Mouse (Mus musculus): ENCODE data around the gene Hpn. TPM values are rescaled to one million over a fixed set of nuclear protein-coding genes. Genes with fewer than 3 reads are reported as not detected.

Gene Hpn
- total RNA-seq, 2 experiments from 2014 or later, result 1.7 to 2.1 TPM

- no peak for ATAC-seq (ENCODE audit: poor library complexity, severe bottlenecking)
These were observed 58.0 kb downstream of the Hpn start, which contains the start of gene Fxyd1 for GRCm38 (mm10) chr7:31057071-31057470. TSS of gene Fxyd1 (minus strand) at chr7:31057199.

GRCm38 (mm10) chr7:31056448-31056847 lies 58.6 kb downstream of the Hpn start:
- ATAC-seq (ENCODE audit: poor library complexity, severe bottlenecking), result no peak

GRCm38 (mm10) chr7:31055883-31056282 lies 59.2 kb downstream of the Hpn start:
- ATAC-seq (ENCODE audit: poor library complexity, severe bottlenecking), result no peak

GRCm38 (mm10) chr7:31055354-31055824 lies 59.7 kb downstream of the Hpn start:
- ATAC-seq (ENCODE audit: poor library complexity, severe bottlenecking), result no peak

GRCm38 (mm10) chr7:31054661-31055320 lies 60.3 kb downstream of the Hpn start:
- ATAC-seq (ENCODE audit: poor library complexity, severe bottlenecking), result no peak

GRCm38 (mm10) chr7:31053882-31054447 lies 61.1 kb downstream of the Hpn start:
- ATAC-seq (ENCODE audit: poor library complexity, severe bottlenecking), result no peak

- peak; percentile 38; the same call in 1 of the 2 replicates for ATAC-seq (ENCODE audit: poor library complexity, severe bottlenecking)
These were observed 62.3 kb downstream of the Hpn start for GRCm38 (mm10) chr7:31052636-31053434.

GRCm38 (mm10) chr7:31052251-31052635 lies 62.8 kb downstream of the Hpn start:
- ATAC-seq (ENCODE audit: poor library complexity, severe bottlenecking), result no peak

- no peak for ATAC-seq (ENCODE audit: poor library complexity, severe bottlenecking)
These were observed 63.6 kb downstream of the Hpn start, which contains the start of gene Fxyd7 for GRCm38 (mm10) chr7:31051321-31052021. TSS of gene Fxyd7 (minus strand) at chr7:31051467.

- ATAC-seq (ENCODE audit: poor library complexity, severe bottlenecking), result no peak
These were observed 64.2 kb downstream of the Hpn start for GRCm38 (mm10) chr7:31050921-31051320.

GRCm38 (mm10) chr7:31050487-31050886 lies 64.6 kb downstream of the Hpn start:
- no peak for ATAC-seq (ENCODE audit: poor library complexity, severe bottlenecking)

GRCm38 (mm10) chr7:31049846-31050281 lies 65.2 kb downstream of the Hpn start:
- ATAC-seq (ENCODE audit: poor library complexity, severe bottlenecking), result no peak

- ATAC-seq (ENCODE audit: poor library complexity, severe bottlenecking), result no peak
These were observed 65.8 kb downstream of the Hpn start for GRCm38 (mm10) chr7:31049135-31049845.

Other genes starting within 250 kb of the Hpn start
- 1.9 and 2.7 TPM in 2 replicates for gene Cd22, start 234.9 kb downstream of the Hpn start, total RNA-seq (2015)
- 10.5 and 10.8 TPM in 2 replicates for gene Cd22, start 234.9 kb downstream of the Hpn start, total RNA-seq (2017)
- 0.87 and 0.89 TPM in 2 replicates for gene Mag, start 200.4 kb downstream of the Hpn start, total RNA-seq (2015)
- 0.95 and 1.1 TPM in 2 replicates for gene Mag, start 200.4 kb downstream of the Hpn start, total RNA-seq (2017)
- not detected in 2 replicates for gene Hamp2, start 190.6 kb downstream of the Hpn start, total RNA-seq (2015)
- not detected in 2 replicates for gene Hamp2, start 190.6 kb downstream of the Hpn start, total RNA-seq (2017)
- 0.60 TPM in 1 of 2 replicates, not detected in the other for gene Hamp, start 171.3 kb downstream of the Hpn start, total RNA-seq (2015)
- gene Hamp, start 171.3 kb downstream of the Hpn start, total RNA-seq (2017), result not detected in 2 replicates
- gene Usf2, start 158.5 kb downstream of the Hpn start, total RNA-seq (2015), result 145 and 150 TPM in 2 replicates
- 193 and 226 TPM in 2 replicates for gene Usf2, start 158.5 kb downstream of the Hpn start, total RNA-seq (2017)
- gene Lsr, start 141.8 kb downstream of the Hpn start, total RNA-seq (2015), result 4.3 and 7.3 TPM in 2 replicates
- gene Lsr, start 141.8 kb downstream of the Hpn start, total RNA-seq (2017), result 4.7 and 6.1 TPM in 2 replicates
- gene Fam187b, start 141.5 kb downstream of the Hpn start, total RNA-seq (2015), result 1.4 and 1.9 TPM in 2 replicates
- gene Fam187b, start 141.5 kb downstream of the Hpn start, total RNA-seq (2017), result 0.51 and 0.77 TPM in 2 replicates
- 1,077 and 1,092 TPM in 2 replicates for gene Fxyd5, start 72.8 kb downstream of the Hpn start, total RNA-seq (2015)
- gene Fxyd5, start 72.8 kb downstream of the Hpn start, total RNA-seq (2017), result 807 and 874 TPM in 2 replicates
- not detected in 2 replicates for gene Fxyd7, start 63.8 kb downstream of the Hpn start, total RNA-seq (2015)
- 0.51 TPM in 1 of 2 replicates, not detected in the other for gene Fxyd7, start 63.8 kb downstream of the Hpn start, total RNA-seq (2017)
- gene Fxyd1, start 58.1 kb downstream of the Hpn start, total RNA-seq (2015), result 0.46 TPM in 1 of 2 replicates, not detected in the other
- not detected in 2 replicates for gene Fxyd1, start 58.1 kb downstream of the Hpn start, total RNA-seq (2017)
- gene Lgi4, start 55.9 kb downstream of the Hpn start, total RNA-seq (2015), result 0.13 TPM in 1 of 2 replicates, not detected in the other
- 0.07 TPM in 1 of 2 replicates, not detected in the other for gene Lgi4, start 55.9 kb downstream of the Hpn start, total RNA-seq (2017)
- not detected in 2 replicates for gene Fxyd3, start 38.6 kb downstream of the Hpn start, total RNA-seq (2015)
- gene Fxyd3, start 38.6 kb downstream of the Hpn start, total RNA-seq (2017), result not detected in 2 replicates
- gene Scn1b, start 11.7 kb upstream of the Hpn start, total RNA-seq (2015), result 0.52 TPM in 1 of 2 replicates, not detected in the other
- 0.28 and 0.59 TPM in 2 replicates for gene Scn1b, start 11.7 kb upstream of the Hpn start, total RNA-seq (2017)
- 74.2 and 76.0 TPM in 2 replicates for gene Gramd1a, start 40.6 kb upstream of the Hpn start, total RNA-seq (2015)
- 34.1 and 35.3 TPM in 2 replicates for gene Gramd1a, start 40.6 kb upstream of the Hpn start, total RNA-seq (2017)
- not detected in 2 replicates for gene Scgb2b2, start 175.2 kb upstream of the Hpn start, total RNA-seq (2015)
- not detected in 2 replicates for gene Scgb2b2, start 175.2 kb upstream of the Hpn start, total RNA-seq (2017)
- not detected in 2 replicates for gene Scgb1b2, start 176.5 kb upstream of the Hpn start, total RNA-seq (2015)
- not detected in 2 replicates for gene Scgb1b2, start 176.5 kb upstream of the Hpn start, total RNA-seq (2017)
- not detected in 2 replicates for gene Scgb2b3, start 246.8 kb upstream of the Hpn start, total RNA-seq (2015)
- gene Scgb2b3, start 246.8 kb upstream of the Hpn start, total RNA-seq (2017), result not detected in 2 replicates